Mouse (Mus musculus) forebrain, postnatal 0 days (tissue): ENCODE results near the gene Tada2b. TPM values are rescaled to one million over a fixed set of nuclear protein-coding genes. Genes with fewer than 3 reads are reported as not detected.

ENCODE experiments used
- ATAC-seq: fragments of 200-750 bp; cut with Nextera tagmentation; 2 replicates; pipeline ENCODE4 v1.8.0; 2017; ENCODE audit warnings: mild to moderate bottlenecking, moderate library complexity
- DNase-seq: peaks from one replicate; pipeline ENCODE4 v3.0.0-alpha.2; 2015
- H3K27ac ChIP-seq: fragments of 300-500 bp; sonication (generic); 2 replicates; pipeline ENCODE4 v1.5.1; 2014; ENCODE audit warnings: low read depth, mild to moderate bottlenecking, antibody characterized with exemption, low read length, moderate library complexity, mixed read lengths
- H3K27me3 ChIP-seq: fragments of 300-500 bp; sonication (generic); 2 replicates; pipeline ENCODE4 v1.6.1; 2014; ENCODE audit warnings: mild to moderate bottlenecking, low read length, mixed read lengths; ENCODE audit not compliant: insufficient read depth
- H3K36me3 ChIP-seq: fragments of 300-500 bp; sonication (generic); 2 replicates; pipeline ENCODE4 v1.6.1; 2014; ENCODE audit warnings: mild to moderate bottlenecking, moderate library complexity; ENCODE audit not compliant: insufficient read depth
- H3K4me1 ChIP-seq: fragments of 300-500 bp; sonication (generic); 2 replicates; pipeline ENCODE4 v1.6.1; 2014; ENCODE audit warnings: antibody characterized with exemption; ENCODE audit not compliant: insufficient read depth
- H3K4me2 ChIP-seq: fragments of 300-500 bp; sonication (generic); 2 replicates; pipeline ENCODE4 v1.6.1; 2014; ENCODE audit warnings: low read depth, mild to moderate bottlenecking, moderate library complexity
- H3K4me3 ChIP-seq: fragments of 300-500 bp; sonication (generic); 2 replicates; pipeline ENCODE4 v1.5.1; 2014; ENCODE audit warnings: low read depth, low read length, mixed read lengths
- H3K9ac ChIP-seq: fragments of 300-500 bp; sonication (generic); 2 replicates; pipeline ENCODE4 v1.6.1; 2014; ENCODE audit warnings: mild to moderate bottlenecking
- H3K9me3 ChIP-seq: fragments of 300-500 bp; sonication (generic); 2 replicates; pipeline ENCODE4 v1.6.1; 2016; ENCODE audit warnings: low read length
- CTCF ChIP-seq: sonication (generic); IDR thresholded peaks from 2 replicates; pipeline ENCODE4 v1.5.1; 2016; ENCODE audit warnings: antibody characterized with exemption, control low read depth, low read depth
- whole genome bisulfite sequencing: fragments of 180-500 bp; shearing (Covaris S2); extraction: QIAGEN DNeasy Blood & Tissue Kit; methylation state at CpG from one replicate; pipeline ENCODE4 v1.1.7; 2014; 5-methylcytosine and 5-hydroxymethylcytosine counted together
- polyA plus RNA-seq: library from polyadenylated mRNA; unstranded; fragments of >200 nt; fragmentation: Nextera tagmentation; extraction: Ambion mirVana; gene quantifications from 2 replicates; pipeline ENCODE4 v1.2.1, GENCODE M21; 2015
- total RNA-seq: library from RNA; depleted of rRNA; stranded (reverse); fragments of >200 nt; gene quantifications from 2 replicates; pipeline ENCODE4 v1.2.3, GENCODE M21; 2014; rRNA removed

Tada2b gene
- total and polyA plus RNA-seq, 2 experiments from 2014 or later, result 3.0 to 22.0 TPM

DNA sequence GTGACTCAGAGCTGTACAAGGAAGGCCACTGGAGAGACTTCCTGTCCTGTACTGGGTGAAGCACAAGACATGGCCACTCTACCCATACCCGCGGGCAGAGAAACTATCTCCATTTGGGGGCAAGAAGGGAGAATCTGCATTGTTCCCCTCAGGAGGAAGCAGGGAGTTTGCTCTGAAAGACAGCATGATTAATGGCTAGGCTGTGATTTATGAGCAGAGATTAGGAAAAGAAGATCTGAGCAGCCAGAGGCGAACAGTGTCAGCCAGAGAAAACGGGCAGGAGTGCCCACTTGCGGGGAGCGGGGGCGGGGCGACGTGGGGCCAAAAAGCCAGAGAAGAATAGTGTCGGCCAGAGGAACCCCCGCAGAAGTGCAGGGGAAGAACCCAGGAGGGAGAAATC is 56.3 kb downstream of the Tada2b start:
- H3K4me2 ChIP-seq, result no peak overlapping the region
- TF ChIP-seq CTCF, result no peak
- H3K4me3 ChIP-seq, result no peak overlapping the region
- WGBS, result 59% methylated on average over 11 of the region's 11 CpGs
- H3K36me3 ChIP-seq, result no peaks in the 10 kb centered on the region
- ATAC-seq (no peak), DNase-seq (no peak)
- no peak overlapping the region for H3K9ac ChIP-seq
- H3K27ac ChIP-seq, result no peak overlapping the region
- H3K4me1 ChIP-seq, result no peaks in the 10 kb centered on the region
- no peaks in the 10 kb centered on the region for H3K27me3 ChIP-seq
- H3K9me3 ChIP-seq, result no peaks in the 10 kb centered on the region

DNA sequence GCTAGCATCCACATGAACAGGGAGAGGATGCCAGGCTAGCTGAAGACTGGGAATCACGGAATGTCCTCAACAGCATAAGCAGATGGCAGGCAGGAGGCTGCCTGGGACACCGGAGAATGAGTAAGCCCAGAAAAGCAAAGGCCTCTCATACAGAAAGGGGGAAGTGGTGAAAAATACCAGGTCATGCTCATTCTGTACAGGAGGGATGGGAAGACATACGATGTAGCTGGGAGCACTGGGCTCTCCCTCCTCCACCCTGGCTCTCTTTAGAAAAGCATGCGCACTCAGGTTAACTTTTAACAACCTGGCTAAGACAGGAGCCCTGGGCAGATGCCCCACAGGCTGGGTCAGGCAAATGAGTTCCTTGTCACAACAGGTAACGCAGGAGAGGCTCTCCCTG is 57.7 kb downstream of the Tada2b start:
- H3K9ac ChIP-seq, result no peak overlapping the region
- H3K4me1 ChIP-seq, result no peaks in the 10 kb centered on the region
- DNase-seq (peak; percentile 28), ATAC-seq (peak; percentile 18; the same call in 1 of the 2 replicates)
- no peaks in the 10 kb centered on the region for H3K27me3 ChIP-seq
- no peaks in the 10 kb centered on the region for H3K9me3 ChIP-seq
- no peak for TF ChIP-seq CTCF
- no peak overlapping the region for H3K27ac ChIP-seq
- no peaks in the 10 kb centered on the region for H3K36me3 ChIP-seq
- H3K4me3 ChIP-seq, result no peak overlapping the region
- H3K4me2 ChIP-seq, result no peak overlapping the region
- WGBS, result 73% methylated on average over 5 of the region's 5 CpGs

DNA sequence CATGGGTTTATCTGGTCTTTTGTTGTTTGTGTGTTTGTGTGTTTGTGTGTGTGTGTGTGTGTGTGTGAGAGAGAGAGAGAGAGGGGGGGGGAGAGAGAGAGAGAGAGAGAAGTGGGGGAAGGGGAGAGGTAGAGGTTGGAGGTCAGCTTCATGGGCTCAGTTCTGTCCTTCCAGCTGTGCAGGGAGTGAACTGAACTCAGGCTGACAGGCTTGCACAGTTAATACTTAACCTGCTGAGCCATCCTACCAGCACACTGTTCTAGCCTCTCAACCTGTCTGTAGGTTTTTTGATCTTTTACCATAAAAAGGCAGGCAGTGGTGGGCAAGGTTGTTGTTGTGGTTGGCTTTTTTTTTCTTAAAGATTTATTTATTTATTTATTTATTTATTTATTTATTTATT is 59.4 kb downstream of the Tada2b start:
- no peak overlapping the region for H3K9ac ChIP-seq
- no peak for TF ChIP-seq CTCF
- no peak for ATAC-seq

More for the DNA sequence above, 59.4 kb downstream of the Tada2b start:
- no peak for DNase-seq
- no peak overlapping the region for H3K4me2 ChIP-seq
- no peaks in the 10 kb centered on the region for H3K9me3 ChIP-seq
- H3K4me1 ChIP-seq, result no peaks in the 10 kb centered on the region
- no peak overlapping the region for H3K4me3 ChIP-seq
- no peaks in the 10 kb centered on the region for H3K36me3 ChIP-seq
- H3K27ac ChIP-seq, result no peak overlapping the region
- no peaks in the 10 kb centered on the region for H3K27me3 ChIP-seq

Other genes with a start within 250 kb of the Tada2b start
- gene Sorcs2, start 86.1 kb downstream of the Tada2b start, total RNA-seq, result 20.0 and 29.8 TPM in 2 replicates
- 5.3 and 10.0 TPM in 2 replicates for gene Sorcs2, start 86.1 kb downstream of the Tada2b start, polyA plus RNA-seq
- 19.1 and 20.2 TPM in 2 replicates for gene Grpel1, start 19.3 kb downstream of the Tada2b start, total RNA-seq
- 42.0 and 45.0 TPM in 2 replicates for gene Grpel1, start 19.3 kb downstream of the Tada2b start, polyA plus RNA-seq
- 2.2 and 2.3 TPM in 2 replicates for gene Ccdc96, start 303 bp upstream of the Tada2b start, total RNA-seq
- gene Ccdc96, start 303 bp upstream of the Tada2b start, polyA plus RNA-seq, result 1.5 and 2.4 TPM in 2 replicates
- 28.1 and 29.0 TPM in 2 replicates for gene Tbc1d14, start 109.0 kb upstream of the Tada2b start, total RNA-seq
- 74.1 and 74.5 TPM in 2 replicates for gene Tbc1d14, start 109.0 kb upstream of the Tada2b start, polyA plus RNA-seq
- gene D5Ertd579e, start 211.7 kb upstream of the Tada2b start, total RNA-seq, result 84.7 and 105 TPM in 2 replicates
- gene D5Ertd579e, start 211.7 kb upstream of the Tada2b start, polyA plus RNA-seq, result 23.3 and 27.4 TPM in 2 replicates